Mouse (Mus musculus) limb, embryonic 11.5 days (tissue): Measurements from ENCODE around the gene Hes5. TPM values are rescaled to one million over a fixed set of nuclear protein-coding genes. Genes with fewer than 3 reads are reported as not detected.

Experiments used
- ATAC-seq: fragments of 200-750 bp; cut with Nextera tagmentation; 2 replicates; pipeline ENCODE4 v1.8.0; 2017; ENCODE audit warnings: low read depth; ENCODE audit not compliant: insufficient number of reproducible peaks, low FRiP score, low TSS enrichment
- DNase-seq: peaks from one replicate; pipeline ENCODE4 v3.0.0-alpha.2; 2015; ENCODE audit warnings: low spot score
- H3K27ac ChIP-seq: fragments of 300-500 bp; sonication (generic); replicated peaks from 2 replicates; pipeline ENCODE4 v1.5.1; 2014; ENCODE audit warnings: low read depth, mild to moderate bottlenecking, low read length
- H3K27me3 ChIP-seq: fragments of 300-500 bp; sonication (generic); 2 replicates; pipeline ENCODE4 v1.6.1; 2014; ENCODE audit warnings: mild to moderate bottlenecking, low read length, mixed read lengths; ENCODE audit not compliant: control insufficient read depth, insufficient read depth
- H3K36me3 ChIP-seq: fragments of 300-500 bp; sonication (generic); 2 replicates; pipeline ENCODE4 v1.6.1; 2014; ENCODE audit warnings: mild to moderate bottlenecking, low read length, moderate library complexity, mixed read lengths; ENCODE audit not compliant: control insufficient read depth, insufficient read depth
- H3K4me1 ChIP-seq: fragments of 300-500 bp; sonication (generic); 2 replicates; pipeline ENCODE4 v1.6.1; 2014; ENCODE audit warnings: low read length, mixed read lengths; ENCODE audit not compliant: control insufficient read depth, insufficient read depth
- H3K4me2 ChIP-seq: fragments of 300-500 bp; sonication (generic); 2 replicates; pipeline ENCODE4 v1.6.1; 2014; ENCODE audit warnings: low read depth, mild to moderate bottlenecking, moderate library complexity; ENCODE audit not compliant: severe bottlenecking
- H3K4me3 ChIP-seq: fragments of 300-500 bp; sonication (generic); 2 replicates; pipeline ENCODE4 v1.5.1; 2014; ENCODE audit warnings: low read depth, low read length
- H3K9ac ChIP-seq: fragments of 300-500 bp; sonication (generic); 2 replicates; pipeline ENCODE4 v1.6.1; 2014; ENCODE audit warnings: mild to moderate bottlenecking, low read length
- H3K9me3 ChIP-seq: fragments of 300-500 bp; sonication (generic); 2 replicates; pipeline ENCODE4 v1.6.1; 2016; ENCODE audit warnings: low read length; ENCODE audit not compliant: control insufficient read depth
- WGBS: fragments of 180-500 bp; shearing (Covaris S2); extraction: QIAGEN DNeasy Blood & Tissue Kit; methylation state at CpG from one replicate; pipeline ENCODE4 v1.1.7; 2014; 5-methylcytosine and 5-hydroxymethylcytosine counted together
- polyA plus RNA-seq: library from polyadenylated mRNA; unstranded; fragments of >200 nt; fragmentation: Nextera tagmentation; extraction: Ambion mirVana; gene quantifications from 2 replicates; pipeline ENCODE4 v1.2.1, GENCODE M21; 2014

Hes5 gene
- polyA plus RNA-seq, 1 experiment from 2014 or later: 0.49 TPM

- Histone ChIP-seq H3K36me3 (no peaks in the 10 kb centered on the region), H3K4me2 (no peak overlapping the region), H3K27ac (no peak overlapping the region), H3K4me3 (no peak overlapping the region), H3K27me3 (no peaks in the 10 kb centered on the region), H3K9me3 (no peaks in the 10 kb centered on the region), H3K4me1 (peaks cover 19% of the 10 kb centered on the region), H3K9ac (no peak overlapping the region)
- WGBS: 61% methylated on average over 4 of the region's 4 CpGs
- no peak for DNase-seq
- ATAC-seq: no peak
These were observed 35.3 kb upstream of the Hes5 start for GRCm38 (mm10) chr4:154925413-154925812.

GRCm38 (mm10) chr4:154926969-154927898 is 33.5 kb upstream of the Hes5 start:
- ATAC-seq: no peak
- Histone ChIP-seq H3K27me3 (no peaks in the 10 kb centered on the region), H3K9me3 (no peaks in the 10 kb centered on the region), H3K4me3 (no peak overlapping the region), H3K36me3 (no peaks in the 10 kb centered on the region), H3K9ac (peak overlapping the region; percentile 30; the same call in 1 of the 2 replicates), H3K4me1 (peaks cover 19% of the 10 kb centered on the region), H3K4me2 (peak overlapping the region; percentile 22; the same call in 1 of the 2 replicates), H3K27ac (peak overlapping the region; percentile 71)
- DNase-seq: no peak
- 46% methylated on average over 9 of the region's 9 CpGs for WGBS

GRCm38 (mm10) chr4:154927899-154928337 is 32.8 kb upstream of the Hes5 start:
- ATAC-seq (0 out of 2 replicates have a peak, but pooled peaks have one; percentile 48), DNase-seq (peak; percentile 43)
- Histone ChIP-seq H3K4me2 (peak overlapping the region; percentile 22), H3K9ac (peak overlapping the region; percentile 30; the same call in 1 of the 2 replicates), H3K27me3 (no peaks in the 10 kb centered on the region), H3K4me3 (no peak overlapping the region), H3K27ac (peak overlapping the region; percentile 71), H3K9me3 (no peaks in the 10 kb centered on the region), H3K36me3 (no peaks in the 10 kb centered on the region), H3K4me1 (peaks cover 19% of the 10 kb centered on the region)
- 21% methylated on average over 5 of the region's 5 CpGs for WGBS

- 0 out of 2 replicates have a peak, but pooled peaks have one; percentile 10 for ATAC-seq
- H3K4me1 ChIP-seq: peaks cover 19% of the 10 kb centered on the region
- peak within 1 kb of the TSS; percentile 22 for H3K4me2 ChIP-seq
- no peak for DNase-seq
- H3K27me3 ChIP-seq: no peaks in the 10 kb centered on the region
- peak within 1 kb of the TSS; percentile 71 for H3K27ac ChIP-seq
- no peaks in the 10 kb centered on the region for H3K36me3 ChIP-seq
- WGBS: 40% methylated on average over 12 of the region's 12 CpGs
- H3K9me3 ChIP-seq: no peaks in the 10 kb centered on the region
- peak within 1 kb of the TSS; percentile 30; the same call in 1 of the 2 replicates for H3K9ac ChIP-seq
- no peak within 1 kb of the TSS for H3K4me3 ChIP-seq
These were observed 32.2 kb upstream of the Hes5 start, which contains the start of gene Tnfrsf14 for GRCm38 (mm10) chr4:154928395-154929087. Tnfrsf14 (minus strand) TSS chr4:154928563.

GRCm38 (mm10) chr4:154929088-154929660 is 31.5 kb upstream of the Hes5 start:
- Histone ChIP-seq H3K9ac (no peak overlapping the region), H3K27me3 (no peaks in the 10 kb centered on the region), H3K27ac (no peak overlapping the region), H3K4me3 (no peak overlapping the region), H3K4me2 (no peak overlapping the region), H3K4me1 (peaks cover 19% of the 10 kb centered on the region), H3K36me3 (no peaks in the 10 kb centered on the region), H3K9me3 (no peaks in the 10 kb centered on the region)
- ATAC-seq: no peak
- WGBS: 83% methylated on average over 12 of the region's 12 CpGs
- no peak for DNase-seq

GRCm38 (mm10) chr4:154933306-154933907 is 27.3 kb upstream of the Hes5 start:
- no peaks in the 10 kb centered on the region for H3K9me3 ChIP-seq
- no peak overlapping the region for H3K27ac ChIP-seq
- H3K9ac ChIP-seq: no peak overlapping the region
- peaks cover 3% of the 10 kb centered on the region; the same call in 1 of the 2 replicates for H3K4me1 ChIP-seq
- no peaks in the 10 kb centered on the region for H3K36me3 ChIP-seq
- 57% methylated on average over 13 of the region's 13 CpGs for WGBS
- ATAC-seq (no peak), DNase-seq (no peak)
- no peak overlapping the region for H3K4me2 ChIP-seq
- H3K4me3 ChIP-seq: no peak overlapping the region
- H3K27me3 ChIP-seq: no peaks in the 10 kb centered on the region

GRCm38 (mm10) chr4:154934800-154935199 is 25.9 kb upstream of the Hes5 start:
- H3K27me3 ChIP-seq: no peaks in the 10 kb centered on the region
- H3K9ac ChIP-seq: no peak overlapping the region
- H3K4me3 ChIP-seq: no peak overlapping the region
- H3K4me1 ChIP-seq: no peaks in the 10 kb centered on the region
- H3K9me3 ChIP-seq: no peaks in the 10 kb centered on the region
- no peak overlapping the region for H3K4me2 ChIP-seq
- no peak for DNase-seq
- no peak for ATAC-seq
- 83% methylated on average over 2 of the region's 2 CpGs for WGBS
- H3K36me3 ChIP-seq: no peaks in the 10 kb centered on the region
- no peak overlapping the region for H3K27ac ChIP-seq

GRCm38 (mm10) chr4:154935788-154936187 is 24.9 kb upstream of the Hes5 start:
- Histone ChIP-seq H3K9me3 (no peaks in the 10 kb centered on the region), H3K4me2 (no peak overlapping the region), H3K27me3 (no peaks in the 10 kb centered on the region), H3K9ac (no peak overlapping the region), H3K4me3 (no peak overlapping the region), H3K4me1 (no peaks in the 10 kb centered on the region), H3K36me3 (no peaks in the 10 kb centered on the region), H3K27ac (no peak overlapping the region)
- no peak for DNase-seq
- WGBS: 71% methylated on average over 7 of the region's 7 CpGs
- no peak for ATAC-seq
